Comparison of ENCODE assay signal across 7 mouse cellular contexts in the genomic region with DNA sequence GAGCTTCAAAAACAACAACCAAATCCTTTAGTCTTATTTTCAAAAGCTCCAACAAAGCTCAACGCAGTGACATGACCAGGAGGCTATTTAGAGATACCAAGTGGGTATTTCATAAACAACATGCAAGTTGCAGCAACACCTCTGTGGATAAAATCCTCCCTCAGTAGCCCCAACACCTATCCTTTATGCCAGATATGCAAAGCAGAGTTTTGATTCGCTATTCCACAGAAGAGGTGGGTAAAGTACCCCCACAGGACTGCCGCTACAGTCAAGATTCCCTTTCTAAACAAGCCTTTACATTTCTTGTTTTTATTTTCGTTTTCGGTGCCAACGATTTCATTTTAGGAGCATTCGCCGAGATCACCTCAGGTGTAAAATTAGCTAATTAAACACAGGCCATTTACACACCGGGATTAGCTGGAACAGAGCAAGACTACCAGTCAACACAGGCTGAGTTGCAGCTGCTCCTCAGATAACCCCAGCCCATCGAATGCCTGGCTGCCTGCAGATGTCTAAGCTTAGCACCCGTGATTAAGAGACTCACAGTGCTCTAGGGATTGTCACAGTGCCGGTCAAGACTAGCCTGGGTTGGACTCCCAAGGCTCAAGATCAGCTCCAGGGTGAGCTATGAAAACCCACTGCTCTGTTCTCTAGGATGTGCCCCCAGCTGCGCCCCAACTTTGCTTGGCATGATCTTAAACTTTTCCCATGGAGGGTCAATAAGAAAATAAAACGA. TPM values are rescaled to one million over a fixed set of nuclear protein-coding genes. Genes with fewer than 3 reads are reported as not detected.
DNase-seq lines count a peak whose midpoint lies in the region; ATAC-seq and TF ChIP-seq lines count a peak whose summit lies in the region.

No protein-coding gene starts in this region.

- no peak for TF ChIP-seq CTCF in embryonic fibroblast, embryonic 13.5 days (IDR thresholded peaks at IDR 0.05; ENCODE audit: borderline replicate concordance, insufficient read depth, low read length)
- no peak for TF ChIP-seq CTCF in intestine, postnatal 0 days (IDR thresholded peaks at IDR 0.05; ENCODE audit: low read depth)

- DNase-seq in lung, postnatal 36 days, result no peak
- no peak for DNase-seq in thymus, postnatal 0 days (ENCODE audit: low spot score)
- no peak for DNase-seq in kidney, adult 18-20 months

- H3K9me3 ChIP-seq in lung, embryonic 15.5 days, result no peaks in the 10 kb centered on the region
- H3K9me3 ChIP-seq in intestine, postnatal 0 days (ENCODE audit: control insufficient read depth), result no peaks in the 10 kb centered on the region
- no peaks in the 10 kb centered on the region for H3K9me3 ChIP-seq in neural tube, embryonic 15.5 days (replicated peaks)

- TF ChIP-seq POLR2A in embryonic fibroblast, embryonic 13.5 days (IDR thresholded peaks at IDR 0.05; ENCODE audit: low read depth, low read length), result no peak

- 15% methylated on average over 14 of the region's 14 CpGs for whole genome bisulfite sequencing in lung, embryonic 15.5 days
- WGBS in intestine, postnatal 0 days, result 16% methylated on average over 14 of the region's 14 CpGs
- WGBS in neural tube, embryonic 15.5 days, result 10% methylated on average over 14 of the region's 14 CpGs

- H3K4me1 ChIP-seq in lung, embryonic 15.5 days, result peaks cover 12% of the 10 kb centered on the region
- H3K4me1 ChIP-seq in embryonic fibroblast, embryonic 13.5 days (ENCODE audit: control insufficient read depth, insufficient read depth, low read length), result no peaks in the 10 kb centered on the region
- H3K4me1 ChIP-seq in intestine, postnatal 0 days (replicated peaks; ENCODE audit: control insufficient read depth, insufficient read depth, low read length), result no peaks in the 10 kb centered on the region
- H3K4me1 ChIP-seq in neural tube, embryonic 15.5 days, result peaks cover 15% of the 10 kb centered on the region

- no peak for ATAC-seq in lung, embryonic 15.5 days (ENCODE audit: borderline replicate concordance, extremely low read depth, low FRiP score, low TSS enrichment)
- no peak for ATAC-seq in intestine, postnatal 0 days
- peak; percentile 75 for ATAC-seq in neural tube, embryonic 15.5 days (ENCODE audit: low FRiP score)

- no peaks in the 10 kb centered on the region for H3K36me3 ChIP-seq in lung, embryonic 15.5 days
- H3K36me3 ChIP-seq in intestine, postnatal 0 days (ENCODE audit: control insufficient read depth, insufficient read depth), result no peaks in the 10 kb centered on the region
- no peaks in the 10 kb centered on the region for H3K36me3 ChIP-seq in neural tube, embryonic 15.5 days

- peaks cover 22% of the 10 kb centered on the region for H3K27me3 ChIP-seq in lung, embryonic 15.5 days
- peaks cover 21% of the 10 kb centered on the region for H3K27me3 ChIP-seq in intestine, postnatal 0 days (replicated peaks; ENCODE audit: control insufficient read depth, insufficient read depth, low read length)
- no peaks in the 10 kb centered on the region for H3K27me3 ChIP-seq in neural tube, embryonic 15.5 days (replicated peaks)

- peak overlapping the region; percentile 98 for H3K4me2 ChIP-seq in lung, embryonic 15.5 days
- H3K4me2 ChIP-seq in intestine, postnatal 0 days (replicated peaks; ENCODE audit: low read depth), result peak overlapping the region; percentile 85
- H3K4me2 ChIP-seq in neural tube, embryonic 15.5 days, result peak overlapping the region; percentile 92

- H3K9ac ChIP-seq in lung, embryonic 15.5 days, result no peak overlapping the region
- H3K9ac ChIP-seq in intestine, postnatal 0 days (ENCODE audit: low read depth, low read length), result no peak overlapping the region
- peak overlapping the region; percentile 68 for H3K9ac ChIP-seq in neural tube, embryonic 15.5 days (replicated peaks)

- no peak overlapping the region for H3K27ac ChIP-seq in lung, embryonic 15.5 days
- no peak overlapping the region for H3K27ac ChIP-seq in embryonic fibroblast, embryonic 13.5 days (ENCODE audit: insufficient read depth, low read length)
- H3K27ac ChIP-seq in intestine, postnatal 0 days (ENCODE audit: low read depth, low read length), result no peak overlapping the region
- H3K27ac ChIP-seq in neural tube, embryonic 15.5 days (replicated peaks), result peak overlapping the region; percentile 69

- peak overlapping the region; percentile 53 for H3K4me3 ChIP-seq in lung, embryonic 15.5 days
- peak overlapping the region; percentile 19 for H3K4me3 ChIP-seq in embryonic fibroblast, embryonic 13.5 days (ENCODE audit: insufficient read depth, low read length)
- peak overlapping the region; percentile 45 for H3K4me3 ChIP-seq in intestine, postnatal 0 days (ENCODE audit: low read depth, low read length)
- peak overlapping the region; percentile 68 for H3K4me3 ChIP-seq in neural tube, embryonic 15.5 days (replicated peaks)

RNA-seq across cellular contexts. Expression of a gene that starts 0.9 kb away (rescaled TPM):
- 0.15 and 0.34 TPM in 2 replicates for polyA plus RNA-seq in lung, embryonic 15.5 days (2015; fragmentation: Nextera tagmentation; extraction: Ambion mirVana)
- polyA plus RNA-seq in embryonic fibroblast, embryonic 13.5 days (2011; ENCODE audit: insufficient read length, low read depth, missing spikeins), result 0.22 and 1.1 TPM in 2 replicates
- not detected in 2 replicates for polyA plus RNA-seq in intestine, postnatal 0 days (2015; fragmentation: Nextera tagmentation; extraction: Ambion mirVana)
- 5.8 and 6.6 TPM in 2 replicates for polyA plus RNA-seq in neural tube, embryonic 15.5 days (2015; fragmentation: Nextera tagmentation; extraction: Ambion mirVana)
- polyA plus RNA-seq in thymus, postnatal 0 days (2015; fragmentation: Nextera tagmentation; extraction: Ambion mirVana), result not detected in 2 replicates
